Mouse (Mus musculus): ENCODE results near the gene Polr2b.

DNA sequence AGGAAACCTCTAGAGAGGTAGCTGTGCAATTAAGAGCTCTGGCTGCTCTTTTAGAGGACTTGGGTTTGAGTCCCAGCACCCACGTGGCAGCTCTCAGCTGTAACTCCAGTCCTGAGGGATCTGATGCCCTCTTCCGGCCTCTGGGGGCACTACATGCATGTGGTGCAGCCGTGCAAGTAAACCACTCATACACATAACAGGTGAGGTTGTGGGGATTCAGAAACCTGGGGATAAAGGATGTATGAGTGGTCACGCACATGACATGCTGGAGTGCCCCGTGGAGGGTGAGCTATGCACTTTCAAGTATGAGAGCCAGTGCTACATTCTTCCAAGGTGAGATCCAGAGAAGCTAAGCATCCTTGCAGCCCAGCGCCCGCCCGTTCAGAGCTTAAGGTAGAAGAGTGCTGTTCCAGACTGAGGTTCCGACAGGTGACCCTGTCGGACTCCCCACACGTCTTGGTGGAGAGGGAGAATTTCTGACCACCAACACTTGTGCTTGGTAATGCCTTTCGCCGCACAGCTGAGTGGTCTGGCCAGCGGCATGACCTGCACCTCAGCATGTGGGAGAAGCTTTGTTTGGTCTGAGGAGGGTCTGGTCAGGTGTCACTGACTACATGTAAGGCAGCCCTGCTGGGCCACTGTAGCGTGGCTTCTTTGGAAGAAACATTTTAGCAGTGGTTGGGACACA lies 40.2 kb downstream of the Polr2b start:
- TF ChIP-seq NELFE (IDR thresholded peaks at IDR 0.05; ENCODE audit: low read depth, low read length) (no peak), CTCF (IDR thresholded peaks at IDR 0.05 in 2 of 3, conservative IDR thresholded peaks at IDR 0.05 in 1 of 3; ENCODE audit: control insufficient read depth in 1 of 3, insufficient read depth in 1 of 3, low read depth in 2 of 3, low read length in 3 of 3, poor library complexity in 1 of 3, severe bottlenecking in 1 of 3) (peak; percentile 8 to 33 (median 17); a peak in 4 of 6 replicates)
